Mouse (Mus musculus) kidney, adult 2 months (tissue): Measurements from ENCODE around the gene Cblc. TPM values are rescaled to one million over a fixed set of nuclear protein-coding genes. Genes with fewer than 3 reads are reported as not detected.

Source experiments
- DNase-seq: peaks from one replicate; pipeline ENCODE4 v3.0.0; 2021
- H3K27ac ChIP-seq: fragments of 200-500 bp; 2 replicates; pipeline ENCODE4 v1.5.1; 2012; ENCODE audit warnings: low read depth, low read length, control low read depth, inconsistent platforms; ENCODE audit not compliant: insufficient read depth
- H3K27me3 ChIP-seq: fragments of 200-500 bp; replicated peaks from 2 replicates; pipeline ENCODE4 v1.6.1; 2012; ENCODE audit warnings: mild to moderate bottlenecking, moderate library complexity, low read length, inconsistent platforms; ENCODE audit not compliant: control insufficient read depth, insufficient read depth
- H3K36me3 ChIP-seq: fragments of 200-500 bp; 2 replicates; pipeline ENCODE4 v1.6.1; 2012; ENCODE audit warnings: mild to moderate bottlenecking, moderate library complexity, low read length, inconsistent platforms; ENCODE audit not compliant: control insufficient read depth, insufficient read depth
- H3K4me1 ChIP-seq: fragments of 200-500 bp; 2 replicates; pipeline ENCODE4 v1.6.1; 2011; ENCODE audit warnings: low read length; ENCODE audit not compliant: control insufficient read depth, insufficient read depth
- H3K4me3 ChIP-seq: fragments of 200-500 bp; 2 replicates; pipeline ENCODE4 v1.5.1; 2011; ENCODE audit warnings: mild to moderate bottlenecking, low read depth, low read length, control low read depth; ENCODE audit not compliant: insufficient read depth
- CTCF ChIP-seq: fragments of 200-500 bp; conservative IDR thresholded peaks from 2 replicates; pipeline ENCODE4 v1.5.1; 2011; ENCODE audit warnings: low read depth, mild to moderate bottlenecking, control low read depth, low read length, moderate library complexity, mixed read lengths; ENCODE audit not compliant: insufficient read depth, insufficient read length
- POLR2A ChIP-seq: fragments of 200-500 bp; IDR thresholded peaks from one replicate; pipeline ENCODE4 v1.6.1; 2011; ENCODE audit warnings: low read depth, low read length, control low read depth
- WGBS: fragments of 180-500 bp; shearing (Covaris S2); methylation state at CpG from one replicate; pipeline ENCODE4 v1.1.7; 2018; 5-methylcytosine and 5-hydroxymethylcytosine counted together
- polyA plus RNA-seq: library from polyadenylated mRNA; depleted of rRNA; stranded (reverse); fragments of >200 nt; gene quantifications from 2 replicates; pipeline ENCODE4 v1.2.3, GENCODE M21; 2012; rRNA removed

The Cblc gene
- polyA plus RNA-seq, 1 experiment: 24.4 TPM

- Histone ChIP-seq H3K4me3 (no peak overlapping the region), H3K4me1 (no peaks in the 10 kb centered on the region), H3K27ac (0 out of 2 replicates have a peak overlapping the region, but pooled peaks have one; percentile 1), H3K27me3 (no peaks in the 10 kb centered on the region), H3K36me3 (no peaks in the 10 kb centered on the region; the same call in none of the 2 replicates)
- TF ChIP-seq POLR2A (no peak), CTCF (no peak)
- DNase-seq: peak; percentile 40
- WGBS: 72% methylated on average over 16 of the region's 16 CpGs
Measured at GRCm38 (mm10) chr7:19736389-19737057, 60.1 kb downstream of the Cblc start.

GRCm38 (mm10) chr7:19734178-19734666 is 62.4 kb downstream of the Cblc start:
- 69% methylated on average over 10 of the region's 10 CpGs for WGBS
- no peaks in the 10 kb centered on the region; the same call in none of the 2 replicates for H3K36me3 ChIP-seq
- H3K4me3 ChIP-seq: no peak overlapping the region
- TF ChIP-seq CTCF: no peak
- no peak for TF ChIP-seq POLR2A
- H3K27me3 ChIP-seq: no peaks in the 10 kb centered on the region
- H3K27ac ChIP-seq: 0 out of 2 replicates have a peak overlapping the region, but pooled peaks have one; percentile 12
- DNase-seq: peak; percentile 47
- no peaks in the 10 kb centered on the region for H3K4me1 ChIP-seq

Other genes with a start within 250 kb of the Cblc start
- gene Ppp1r37, start 233.7 kb downstream of the Cblc start, polyA plus RNA-seq: 87.0 and 92.0 TPM in 2 replicates
- 2.7 and 3.3 TPM in 2 replicates for gene Zfp296, start 219.5 kb downstream of the Cblc start, polyA plus RNA-seq
- 143 and 149 TPM in 2 replicates for gene Gemin7, start 219.2 kb downstream of the Cblc start, polyA plus RNA-seq
- gene Clasrp, start 192.3 kb downstream of the Cblc start, polyA plus RNA-seq: 29.0 and 54.8 TPM in 2 replicates
- 10.4 and 13.3 TPM in 2 replicates for gene Relb, start 167.4 kb downstream of the Cblc start, polyA plus RNA-seq
- 144 and 182 TPM in 2 replicates for gene Clptm1, start 131.8 kb downstream of the Cblc start, polyA plus RNA-seq
- 0.42 and 0.57 TPM in 2 replicates for gene Apoc2, start 118.9 kb downstream of the Cblc start, polyA plus RNA-seq
- gene Gm44805, start 115.4 kb downstream of the Cblc start, polyA plus RNA-seq: not detected in 2 replicates
- gene Apoc4, start 115.3 kb downstream of the Cblc start, polyA plus RNA-seq: 0.29 TPM in 1 of 2 replicates, not detected in the other
- gene Apoc1, start 104.1 kb downstream of the Cblc start, polyA plus RNA-seq: 12.2 and 16.5 TPM in 2 replicates
- 922 and 939 TPM in 2 replicates for gene Apoe, start 97.6 kb downstream of the Cblc start, polyA plus RNA-seq
- gene Tomm40, start 81.4 kb downstream of the Cblc start, polyA plus RNA-seq: 83.9 and 86.3 TPM in 2 replicates
- gene Nectin2, start 46.3 kb downstream of the Cblc start, polyA plus RNA-seq: 44.5 and 47.7 TPM in 2 replicates
- 237 and 272 TPM in 2 replicates for gene Bcam, start 25.8 kb downstream of the Cblc start, polyA plus RNA-seq
- 10.3 and 14.4 TPM in 2 replicates for gene Bcl3, start 26.0 kb upstream of the Cblc start, polyA plus RNA-seq
- 0.12 TPM in 1 of 2 replicates, not detected in the other for gene Gm19345, start 55.2 kb upstream of the Cblc start, polyA plus RNA-seq
- gene Ceacam16, start 64.5 kb upstream of the Cblc start, polyA plus RNA-seq: 0.14 and 0.16 TPM in 2 replicates
- gene Ceacam19, start 91.2 kb upstream of the Cblc start, polyA plus RNA-seq: 0.11 and 0.25 TPM in 2 replicates
- gene Pvr, start 124.4 kb upstream of the Cblc start, polyA plus RNA-seq: 10.9 and 12.3 TPM in 2 replicates
- 0.14 and 0.31 TPM in 2 replicates for gene Igsf23, start 153.9 kb upstream of the Cblc start, polyA plus RNA-seq
- 0.03 TPM in 1 of 2 replicates, not detected in the other for gene Ceacam20, start 168.6 kb upstream of the Cblc start, polyA plus RNA-seq
- gene Nlrp9b, start 194.7 kb upstream of the Cblc start, polyA plus RNA-seq: not detected in 2 replicates